Mouse (Mus musculus): ENCODE measurements around the gene Snx4. TPM values are rescaled to one million over a fixed set of nuclear protein-coding genes. Genes with fewer than 3 reads are reported as not detected.

Gene Snx4
- polyA plus RNA-seq, 1 experiment from 2014 or later, result 84.4 TPM

- Histone ChIP-seq H3K4me1 (replicated peaks) (no peaks in the 10 kb centered on the region), H3K27ac (replicated peaks) (no peak overlapping the region), H3K9me3 (no peaks in the 10 kb centered on the region), H3K4me3 (no peak overlapping the region), H3K9ac (no peak overlapping the region), H3K4me2 (no peak overlapping the region), H3K36me3 (peaks cover 81% of the 10 kb centered on the region), H3K27me3 (no peaks in the 10 kb centered on the region)
- 79% methylated on average over 7 of the region's 7 CpGs for WGBS
- ATAC-seq (ENCODE audit: low FRiP score, low read depth), result no peak
Measured at GRCm38 (mm10) chr16:33289981-33290380, 38.7 kb downstream of the Snx4 start.

- no peak for ATAC-seq (ENCODE audit: low FRiP score, low read depth)
- no peaks in the 10 kb centered on the region for H3K4me1 ChIP-seq (replicated peaks)
- no peak overlapping the region for H3K9ac ChIP-seq
- H3K27me3 ChIP-seq, result no peaks in the 10 kb centered on the region
- H3K4me3 ChIP-seq, result no peak overlapping the region
- H3K36me3 ChIP-seq, result peaks cover 89% of the 10 kb centered on the region
- H3K4me2 ChIP-seq, result no peak overlapping the region
- no peak overlapping the region for H3K27ac ChIP-seq (replicated peaks)
- WGBS, result 99% methylated on average over 7 of the region's 7 CpGs
- no peaks in the 10 kb centered on the region for H3K9me3 ChIP-seq
Measured at GRCm38 (mm10) chr16:33292241-33292640, 41.0 kb downstream of the Snx4 start.

GRCm38 (mm10) chr16:33294681-33295080, 43.4 kb downstream of the Snx4 start:
- no peak overlapping the region for H3K4me2 ChIP-seq
- no peaks in the 10 kb centered on the region for H3K27me3 ChIP-seq
- no peaks in the 10 kb centered on the region for H3K4me1 ChIP-seq (replicated peaks)
- no peak for ATAC-seq (ENCODE audit: low FRiP score, low read depth)
- H3K36me3 ChIP-seq, result peaks cover 86% of the 10 kb centered on the region
- 97% methylated on average over 7 of the region's 7 CpGs for WGBS
- H3K9me3 ChIP-seq, result no peaks in the 10 kb centered on the region
- no peak overlapping the region for H3K4me3 ChIP-seq
- no peak overlapping the region for H3K9ac ChIP-seq
- no peak overlapping the region for H3K27ac ChIP-seq (replicated peaks)

GRCm38 (mm10) chr16:33295321-33295720, 44.1 kb downstream of the Snx4 start:
- Histone ChIP-seq H3K4me3 (no peak overlapping the region), H3K9me3 (no peaks in the 10 kb centered on the region), H3K36me3 (peaks cover 85% of the 10 kb centered on the region), H3K27ac (replicated peaks) (no peak overlapping the region), H3K27me3 (no peaks in the 10 kb centered on the region), H3K4me1 (replicated peaks) (no peaks in the 10 kb centered on the region), H3K9ac (no peak overlapping the region), H3K4me2 (no peak overlapping the region)
- WGBS, result 96% methylated on average over 9 of the region's 9 CpGs
- no peak for ATAC-seq (ENCODE audit: low FRiP score, low read depth)

- WGBS, result 97% methylated on average over 1 of the region's 1 CpGs
- H3K4me3 ChIP-seq, result no peak overlapping the region
- ATAC-seq (ENCODE audit: low FRiP score, low read depth), result no peak
- H3K9ac ChIP-seq, result no peak overlapping the region
- H3K9me3 ChIP-seq, result no peaks in the 10 kb centered on the region
- no peaks in the 10 kb centered on the region for H3K4me1 ChIP-seq (replicated peaks)
- H3K27me3 ChIP-seq, result no peaks in the 10 kb centered on the region
- no peak overlapping the region for H3K27ac ChIP-seq (replicated peaks)
- H3K36me3 ChIP-seq, result peaks cover 66% of the 10 kb centered on the region
- H3K4me2 ChIP-seq, result no peak overlapping the region
Measured at GRCm38 (mm10) chr16:33297493-33297892, 46.3 kb downstream of the Snx4 start.

- no peak overlapping the region for H3K9ac ChIP-seq
- H3K27ac ChIP-seq (replicated peaks), result no peak overlapping the region
- no peak for ATAC-seq (ENCODE audit: low FRiP score, low read depth)
- H3K4me3 ChIP-seq, result no peak overlapping the region
- no peaks in the 10 kb centered on the region for H3K9me3 ChIP-seq
- 0 out of 2 replicates have a peak, but pooled peaks cover 10% of the 10 kb centered on the region for H3K4me1 ChIP-seq (replicated peaks)
- no peak overlapping the region for H3K4me2 ChIP-seq
- peaks cover 9% of the 10 kb centered on the region; the same call in 1 of the 2 replicates for H3K36me3 ChIP-seq
- no peaks in the 10 kb centered on the region for H3K27me3 ChIP-seq
- WGBS, result 11% methylated on average over 4 of the region's 4 CpGs
Measured at GRCm38 (mm10) chr16:33306633-33307070, 55.4 kb downstream of the Snx4 start.

GRCm38 (mm10) chr16:33307761-33308160, 56.5 kb downstream of the Snx4 start:
- no peak overlapping the region for H3K27ac ChIP-seq (replicated peaks)
- 0 out of 2 replicates have a peak, but pooled peaks cover 10% of the 10 kb centered on the region for H3K4me1 ChIP-seq (replicated peaks)
- H3K4me2 ChIP-seq, result no peak overlapping the region
- no peaks in the 10 kb centered on the region for H3K27me3 ChIP-seq
- no peak overlapping the region for H3K4me3 ChIP-seq
- peaks cover 9% of the 10 kb centered on the region; the same call in 1 of the 2 replicates for H3K36me3 ChIP-seq
- whole genome bisulfite sequencing, result 68% methylated on average over 7 of the region's 7 CpGs
- no peak for ATAC-seq (ENCODE audit: low FRiP score, low read depth)
- no peak overlapping the region for H3K9ac ChIP-seq
- H3K9me3 ChIP-seq, result no peaks in the 10 kb centered on the region

- no peaks in the 10 kb centered on the region for H3K9me3 ChIP-seq
- no peak overlapping the region for H3K9ac ChIP-seq
- H3K4me1 ChIP-seq (replicated peaks), result 0 out of 2 replicates have a peak, but pooled peaks cover 10% of the 10 kb centered on the region
- peaks cover 9% of the 10 kb centered on the region; the same call in 1 of the 2 replicates for H3K36me3 ChIP-seq
- H3K27ac ChIP-seq (replicated peaks), result no peak overlapping the region
- no peak overlapping the region for H3K4me3 ChIP-seq
- H3K4me2 ChIP-seq, result no peak overlapping the region
- 86% methylated on average over 3 of the region's 3 CpGs for WGBS
- ATAC-seq (ENCODE audit: low FRiP score, low read depth), result no peak
- no peaks in the 10 kb centered on the region for H3K27me3 ChIP-seq
Measured at GRCm38 (mm10) chr16:33309066-33309465, 57.8 kb downstream of the Snx4 start.

- no peak for ATAC-seq (ENCODE audit: low FRiP score, low read depth)
- Histone ChIP-seq H3K27ac (replicated peaks) (no peak overlapping the region), H3K4me3 (no peak overlapping the region), H3K9ac (no peak overlapping the region), H3K4me1 (replicated peaks) (no peaks in the 10 kb centered on the region), H3K27me3 (no peaks in the 10 kb centered on the region), H3K9me3 (no peaks in the 10 kb centered on the region), H3K36me3 (no peaks in the 10 kb centered on the region), H3K4me2 (no peak overlapping the region)
- 89% methylated on average over 4 of the region's 4 CpGs for WGBS
Measured at GRCm38 (mm10) chr16:33315611-33316010, 64.4 kb downstream of the Snx4 start.

- WGBS, result 65% methylated on average over 3 of the region's 3 CpGs
- Histone ChIP-seq H3K36me3 (no peaks in the 10 kb centered on the region), H3K9ac (no peak overlapping the region), H3K4me3 (no peak overlapping the region), H3K27ac (replicated peaks) (no peak overlapping the region), H3K4me2 (no peak overlapping the region), H3K9me3 (no peaks in the 10 kb centered on the region), H3K27me3 (no peaks in the 10 kb centered on the region), H3K4me1 (replicated peaks) (no peaks in the 10 kb centered on the region)
- no peak for ATAC-seq (ENCODE audit: low FRiP score, low read depth)
Measured at GRCm38 (mm10) chr16:33317646-33318045, 66.4 kb downstream of the Snx4 start.

GRCm38 (mm10) chr16:33318059-33318458, 66.8 kb downstream of the Snx4 start:
- H3K9me3 ChIP-seq, result no peaks in the 10 kb centered on the region
- no peak overlapping the region for H3K9ac ChIP-seq
- H3K27ac ChIP-seq (replicated peaks), result no peak overlapping the region
- WGBS, result 91% methylated on average over 7 of the region's 7 CpGs
- H3K4me3 ChIP-seq, result no peak overlapping the region
- ATAC-seq (ENCODE audit: low FRiP score, low read depth), result no peak
- H3K4me1 ChIP-seq (replicated peaks), result no peaks in the 10 kb centered on the region
- H3K4me2 ChIP-seq, result no peak overlapping the region
- H3K36me3 ChIP-seq, result no peaks in the 10 kb centered on the region
- no peaks in the 10 kb centered on the region for H3K27me3 ChIP-seq

- 49% methylated on average over 12 of the region's 12 CpGs for WGBS
- Histone ChIP-seq H3K9ac (no peak overlapping the region), H3K4me3 (no peak overlapping the region), H3K4me2 (no peak overlapping the region), H3K4me1 (replicated peaks) (no peaks in the 10 kb centered on the region), H3K9me3 (no peaks in the 10 kb centered on the region), H3K27me3 (no peaks in the 10 kb centered on the region), H3K27ac (replicated peaks) (no peak overlapping the region), H3K36me3 (no peaks in the 10 kb centered on the region)
- no peak for ATAC-seq (ENCODE audit: low FRiP score, low read depth)
Measured at GRCm38 (mm10) chr16:33325704-33326455, 74.6 kb downstream of the Snx4 start.

GRCm38 (mm10) chr16:33326589-33326988, 75.3 kb downstream of the Snx4 start:
- no peak overlapping the region for H3K9ac ChIP-seq
- H3K27ac ChIP-seq (replicated peaks), result no peak overlapping the region
- no peaks in the 10 kb centered on the region for H3K27me3 ChIP-seq
- H3K9me3 ChIP-seq, result no peaks in the 10 kb centered on the region
- WGBS, result 74% methylated on average over 9 of the region's 9 CpGs
- H3K4me2 ChIP-seq, result no peak overlapping the region
- no peak for ATAC-seq (ENCODE audit: low FRiP score, low read depth)
- H3K4me1 ChIP-seq (replicated peaks), result no peaks in the 10 kb centered on the region
- H3K4me3 ChIP-seq, result no peak overlapping the region
- no peaks in the 10 kb centered on the region for H3K36me3 ChIP-seq

Data from hindbrain, embryonic 15.5 days (tissue).